Mouse (Mus musculus) bone marrow, adult 2 months (tissue): ENCODE measurements around the gene Stk35. TPM values are rescaled to one million over a fixed set of nuclear protein-coding genes. Genes with fewer than 3 reads are reported as not detected.
"Not testable (repeated sequence)": the region's sequence is repeated elsewhere in the genome, so short reads cannot be mapped to it uniquely, and the experiment has no call there.

Experiments
- H3K27ac ChIP-seq: fragments of 200-500 bp; 2 replicates; pipeline ENCODE4 v1.5.1; 2012; ENCODE audit warnings: low read depth, mild to moderate bottlenecking, control low read depth, inconsistent platforms, low read length; ENCODE audit not compliant: control insufficient read depth, poor library complexity, insufficient read depth
- H3K4me1 ChIP-seq: fragments of 200-500 bp; 2 replicates; pipeline ENCODE4 v1.6.1; 2011; ENCODE audit warnings: low read length; ENCODE audit not compliant: control insufficient read depth, insufficient read depth
- H3K4me3 ChIP-seq: fragments of 200-500 bp; replicated peaks from 2 replicates; pipeline ENCODE3; 2011; ENCODE audit warnings: mild to moderate bottlenecking, low read depth, low read length, control low read depth; ENCODE audit not compliant: control insufficient read depth
- CTCF ChIP-seq: fragments of 200-500 bp; IDR thresholded peaks from 2 replicates; pipeline ENCODE4 v1.5.1; 2011; ENCODE audit warnings: low read length, control low read depth; ENCODE audit not compliant: control insufficient read depth, insufficient read depth
- POLR2A ChIP-seq: fragments of 200-500 bp; IDR thresholded peaks from 2 replicates; pipeline ENCODE4 v1.6.1; 2011; ENCODE audit warnings: low read depth, mild to moderate bottlenecking, control low read depth, low read length, borderline replicate concordance; ENCODE audit not compliant: control insufficient read depth
- WGBS: fragments of 180-500 bp; shearing (Covaris S2); methylation state at CpG from one replicate; pipeline ENCODE4 v1.1.7; 2018; 5-methylcytosine and 5-hydroxymethylcytosine counted together
- polyA plus RNA-seq: library from polyadenylated mRNA; stranded (reverse); fragments of >200 nt; gene quantifications from 2 replicates; pipeline ENCODE4 v1.2.4, GENCODE M21; 2011; ENCODE audit warnings: low replicate concordance; ENCODE audit not compliant: missing spikeins, insufficient read depth, insufficient read length

Gene Stk35
- polyA plus RNA-seq, 1 experiment: 7.0 TPM

DNA sequence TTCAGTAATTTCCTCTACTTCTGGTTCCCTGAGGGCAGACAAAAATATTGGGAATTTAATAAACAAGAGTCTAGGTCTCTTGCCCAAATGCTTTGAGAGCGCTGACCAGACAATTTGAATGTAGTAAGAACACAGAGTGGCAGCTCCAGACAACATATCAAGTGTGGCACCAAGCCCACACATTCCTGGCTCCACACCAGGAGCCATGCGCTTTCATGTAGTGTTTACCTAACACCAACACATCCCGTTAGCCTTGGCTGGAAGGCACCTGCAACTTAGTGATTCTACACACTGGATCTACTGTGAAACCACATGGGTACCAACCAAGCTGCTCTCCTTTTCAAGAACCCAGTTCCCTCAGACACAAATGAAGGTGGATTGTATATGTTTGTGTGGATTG lies 45.5 kb downstream of the Stk35 start:
- no peak for TF ChIP-seq CTCF
- TF ChIP-seq POLR2A: no peak
- no peak overlapping the region for H3K27ac ChIP-seq
- 73% methylated on average over 3 of the region's 3 CpGs for WGBS
- no peaks in the 10 kb centered on the region for H3K4me1 ChIP-seq
- H3K4me3 ChIP-seq: no peak overlapping the region

DNA sequence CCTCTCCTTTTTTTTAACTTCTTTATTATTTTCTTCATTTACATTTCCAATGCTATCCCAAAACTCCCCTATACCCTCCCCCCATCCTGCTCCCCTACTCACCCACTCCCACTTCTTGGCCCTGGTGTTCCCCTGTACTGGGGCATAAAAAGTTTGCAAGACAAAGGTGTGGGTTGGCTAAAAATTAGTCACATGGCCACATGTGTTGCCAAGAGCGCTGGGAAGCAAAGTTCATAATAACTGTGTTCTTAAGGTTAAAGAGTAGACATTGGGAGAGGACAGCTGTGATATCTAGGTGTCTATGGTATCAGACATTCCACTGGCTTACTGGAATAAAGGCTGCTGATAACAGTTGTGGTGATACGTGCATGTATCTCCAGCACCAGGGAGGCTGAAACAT lies 46.2 kb downstream of the Stk35 start:
- no peak overlapping the region for H3K27ac ChIP-seq
- no peaks in the 10 kb centered on the region for H3K4me1 ChIP-seq
- TF ChIP-seq CTCF (no peak), POLR2A (no peak)
- whole genome bisulfite sequencing: 85% methylated on average over 2 of the region's 2 CpGs
- H3K4me3 ChIP-seq: no peak overlapping the region

DNA sequence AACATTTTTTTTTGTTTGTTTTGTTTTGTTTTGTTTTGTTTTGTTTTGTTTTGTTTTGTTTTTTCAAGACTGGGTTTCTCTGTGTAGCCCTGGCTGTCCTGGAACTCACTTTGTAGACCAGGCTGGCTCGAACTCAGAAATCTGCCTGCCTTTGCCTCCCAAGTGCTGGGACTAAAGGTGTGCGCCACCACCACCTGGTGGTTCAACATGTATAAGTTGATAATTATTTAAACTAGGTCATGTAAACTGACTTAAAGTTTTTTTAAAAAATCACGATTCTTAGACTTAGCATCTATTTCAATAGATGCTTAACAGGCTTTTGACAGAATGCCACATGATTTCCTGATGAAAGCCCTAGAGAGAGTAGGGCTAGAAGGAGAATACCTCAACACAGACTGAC lies 48.8 kb downstream of the Stk35 start:
- H3K27ac ChIP-seq, H3K4me3 ChIP-seq, H3K4me1 ChIP-seq: not testable (repeated sequence)
- 57% methylated on average over 3 of the region's 3 CpGs for WGBS

- H3K4me3 ChIP-seq: no peak overlapping the region
- WGBS: 30% methylated on average over 4 of the region's 4 CpGs
- no peak for TF ChIP-seq CTCF
- no peak for TF ChIP-seq POLR2A
These were observed 51.2 kb downstream of the Stk35 start for GRCm38 (mm10) chr2:129851512-129851911.

GRCm38 (mm10) chr2:129863256-129863655 lies 62.9 kb downstream of the Stk35 start:
- H3K27ac ChIP-seq: no peak overlapping the region
- H3K4me3 ChIP-seq: no peak overlapping the region
- no peak for TF ChIP-seq POLR2A
- no peak for TF ChIP-seq CTCF
- no peaks in the 10 kb centered on the region for H3K4me1 ChIP-seq
- WGBS: 60% methylated on average over 5 of the region's 5 CpGs

More at GRCm38 (mm10) chr2:129851512-129851911, 51.2 kb downstream of the Stk35 start:
- H3K4me1 ChIP-seq: no peaks in the 10 kb centered on the region
- H3K27ac ChIP-seq: no peak overlapping the region

DNA sequence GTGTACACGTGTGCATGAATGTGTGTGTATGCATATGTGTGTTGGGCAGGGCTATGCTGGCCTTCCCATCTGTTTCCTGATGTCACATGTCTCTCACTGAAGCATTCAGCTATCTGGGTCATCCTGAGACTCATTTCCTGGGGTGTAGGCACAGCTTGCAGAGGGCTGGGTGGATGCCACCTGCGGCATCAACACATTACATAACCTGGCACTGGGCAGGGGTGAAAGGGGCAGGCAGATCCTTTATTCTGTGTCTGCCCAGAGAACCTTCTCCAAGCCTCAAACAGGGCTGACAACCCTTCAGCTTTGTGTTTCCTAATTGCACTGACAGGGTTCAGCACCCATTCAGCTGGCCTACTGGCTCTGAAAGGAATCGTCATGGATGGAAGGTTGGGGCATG lies 64.6 kb downstream of the Stk35 start:
- Histone ChIP-seq H3K4me1 (no peaks in the 10 kb centered on the region), H3K4me3 (no peak overlapping the region), H3K27ac (no peak overlapping the region)
- TF ChIP-seq POLR2A: no peak
- no peak for TF ChIP-seq CTCF
- WGBS: 29% methylated on average over 3 of the region's 3 CpGs

DNA sequence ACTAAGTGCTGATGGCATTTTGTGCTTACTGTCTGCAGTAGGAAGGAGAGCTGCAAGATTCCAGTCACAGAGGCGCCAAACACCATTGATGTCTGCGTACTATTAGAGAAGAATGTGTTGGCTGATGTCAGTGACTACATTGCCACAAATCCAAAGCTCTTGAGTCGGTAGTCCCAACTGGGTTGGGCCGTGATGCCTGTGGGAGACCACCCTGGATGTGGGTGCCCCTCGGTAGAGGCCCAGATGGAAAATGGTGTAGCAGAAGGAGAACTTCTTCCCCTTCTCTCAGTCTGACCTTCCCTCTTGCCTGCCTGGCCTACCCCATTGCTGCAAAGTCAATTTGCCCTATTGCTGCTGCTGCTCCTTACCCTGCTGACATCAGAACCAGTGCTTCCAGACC lies 68.8 kb downstream of the Stk35 start:
- H3K4me3 ChIP-seq: no peak overlapping the region
- H3K4me1 ChIP-seq: no peaks in the 10 kb centered on the region
- H3K27ac ChIP-seq: no peak overlapping the region
- TF ChIP-seq POLR2A: no peak
- WGBS: 86% methylated on average over 5 of the region's 5 CpGs

DNA sequence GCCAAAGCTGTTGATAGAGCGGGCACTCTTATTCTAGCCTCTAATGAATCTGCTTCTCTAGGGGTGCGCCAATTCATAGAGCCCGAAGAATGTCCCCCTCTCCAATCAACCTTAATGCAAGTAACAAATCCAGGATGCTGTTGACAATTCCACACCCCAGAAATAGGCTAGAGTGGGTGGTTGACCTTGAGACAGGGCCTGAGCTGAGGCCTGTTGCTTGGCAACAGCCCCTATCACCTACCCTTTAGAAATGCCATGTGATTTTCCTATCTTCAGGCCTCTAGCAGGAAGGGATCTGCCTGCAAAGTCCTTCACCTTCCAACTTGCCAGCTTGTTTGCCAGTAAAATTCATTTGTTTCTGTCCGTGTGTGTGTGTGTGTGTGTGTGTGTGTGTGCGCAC lies 70.9 kb downstream of the Stk35 start:
- 93% methylated on average over 5 of the region's 5 CpGs for WGBS
- TF ChIP-seq CTCF (no peak), POLR2A (no peak)
- no peak overlapping the region for H3K27ac ChIP-seq

DNA sequence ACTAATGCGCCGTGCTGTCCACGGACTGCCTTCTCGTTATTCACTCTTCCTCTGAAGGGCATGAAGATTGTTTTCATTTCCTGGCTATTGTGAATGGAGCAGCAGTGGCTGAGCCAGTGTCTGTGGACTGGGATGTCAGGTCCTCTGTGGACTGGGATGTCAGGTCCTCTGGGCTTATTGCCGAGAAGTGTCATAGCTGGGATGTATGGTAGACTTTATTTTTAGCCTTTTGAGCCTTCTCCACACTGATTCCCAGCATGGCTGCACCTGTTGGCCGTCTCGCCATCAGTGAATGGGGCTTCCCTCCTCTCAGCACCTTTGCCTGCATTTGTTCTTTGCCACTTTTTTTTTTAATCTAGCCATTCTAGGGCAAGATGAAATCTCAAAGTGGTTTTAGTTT lies 71.8 kb downstream of the Stk35 start:
- Histone ChIP-seq H3K27ac (no peak overlapping the region), H3K4me1 (no peaks in the 10 kb centered on the region), H3K4me3 (no peak overlapping the region)
- WGBS: 77% methylated on average over 7 of the region's 7 CpGs
- TF ChIP-seq CTCF: no peak
- no peak for TF ChIP-seq POLR2A

More for the DNA sequence above, 70.9 kb downstream of the Stk35 start:
- Histone ChIP-seq H3K4me3 (no peak overlapping the region), H3K4me1 (no peaks in the 10 kb centered on the region)

- H3K4me1 ChIP-seq: no peaks in the 10 kb centered on the region
- WGBS: 4% methylated on average over 5 of the region's 5 CpGs
- TF ChIP-seq POLR2A: no peak
- peak; percentile 88 for TF ChIP-seq CTCF
These were observed 73.2 kb downstream of the Stk35 start for GRCm38 (mm10) chr2:129873489-129873888.

More at GRCm38 (mm10) chr2:129873489-129873888, 73.2 kb downstream of the Stk35 start:
- no peak overlapping the region for H3K4me3 ChIP-seq
- H3K27ac ChIP-seq: no peak overlapping the region
